Mouse (Mus musculus) heart, postnatal 10 days (tissue): Measurements from ENCODE around the gene Sfxn3. TPM values are rescaled to one million over a fixed set of nuclear protein-coding genes. Genes with fewer than 3 reads are reported as not detected.

ENCODE experiments used
- total RNA-seq, 2 experiments: library from RNA; stranded (reverse); gene quantifications; 2 replicates each; pipeline ENCODE4 v1.2.3; 2021

The Sfxn3 gene
- total RNA-seq, 2 experiments from 2014 or later: 21.8 to 23.9 TPM

Other genes starting within 250 kb of the Sfxn3 start
- 10 to 100 TPM; 27.5 to 37.0 TPM for gene Slf2, start 116.4 kb upstream of the Sfxn3 start, total RNA-seq
- 1 to 10 TPM; 1.1 TPM for gene Sema4g, start 58.4 kb upstream of the Sfxn3 start, total RNA-seq
- gene Twnk, start 41.8 kb upstream of the Sfxn3 start, total RNA-seq: 10 to 100 TPM; 16.6 to 19.1 TPM
- 10 to 100 TPM; 49.1 to 51.6 TPM for gene Mrpl43, start 41.1 kb upstream of the Sfxn3 start, total RNA-seq
- gene Lzts2, start 33.1 kb upstream of the Sfxn3 start, total RNA-seq: 10 to 100 TPM; 60.9 to 77.8 TPM
- under 1 TPM in 1 of 2 experiments, not detected in 1; 0.22 TPM for gene Pdzd7, start 1.8 kb upstream of the Sfxn3 start, total RNA-seq
- 1 to 10 TPM; 7.4 to 9.1 TPM for gene Kazald1, start 27.7 kb downstream of the Sfxn3 start, total RNA-seq
- under 1 TPM; 0.27 to 0.48 TPM for gene Tlx1, start 103.2 kb downstream of the Sfxn3 start, total RNA-seq
- not detected for gene Lbx1, start 188.3 kb downstream of the Sfxn3 start, total RNA-seq